Mouse (Mus musculus): ENCODE measurements at regions not wholly inside any gene's neighbourhood (a gene's known extent, or its start where the extent isn't known, plus 50 kb on each side); places are given as distances from the start of the nearest gene placed in this dataset.

DNA sequence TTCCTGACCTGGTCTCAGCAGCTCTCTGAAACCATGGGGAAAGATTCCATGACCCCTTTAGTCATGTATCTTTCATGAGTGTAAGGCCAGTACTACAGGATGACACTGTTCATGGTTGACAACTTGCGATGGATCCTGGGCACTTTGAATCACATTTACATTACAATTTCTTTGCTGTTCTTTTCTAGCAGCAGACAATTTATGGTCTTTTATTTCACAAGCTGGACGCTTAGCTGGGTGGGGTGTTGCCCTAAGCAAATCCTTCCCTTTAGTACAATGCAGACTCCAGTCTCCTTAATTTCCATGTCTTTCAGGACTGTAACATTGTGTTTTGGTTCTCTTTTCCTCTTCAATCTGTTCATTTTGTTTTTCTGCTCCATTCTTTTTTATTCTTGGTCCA, 89.0 kb upstream of the Slc7a14 start:
- no peak for DNase-seq (ENCODE audit: low spot score in 2 of 2)

DNA sequence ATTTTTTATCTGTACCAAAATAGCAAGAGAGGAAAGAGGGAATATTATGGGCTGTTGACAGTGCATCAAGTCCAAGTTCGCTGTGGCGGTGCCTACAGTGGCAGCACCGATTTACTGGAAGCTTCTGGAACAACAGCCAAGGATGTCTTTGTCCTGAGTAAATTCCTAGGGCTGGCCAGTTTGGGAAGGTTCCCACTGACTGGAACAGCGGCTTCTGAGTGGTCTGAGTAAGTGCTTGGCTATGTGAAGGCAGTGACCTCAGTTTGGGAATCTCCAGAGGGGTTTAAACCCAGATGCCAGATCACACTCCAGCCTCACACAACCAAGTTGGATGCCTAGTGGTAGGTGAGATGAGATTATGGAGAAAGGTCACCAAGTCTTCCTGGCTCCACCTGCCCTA, 84.4 kb upstream of the Slc7a14 start:
- no peak for DNase-seq (ENCODE audit: low spot score in 2 of 2)

DNA sequence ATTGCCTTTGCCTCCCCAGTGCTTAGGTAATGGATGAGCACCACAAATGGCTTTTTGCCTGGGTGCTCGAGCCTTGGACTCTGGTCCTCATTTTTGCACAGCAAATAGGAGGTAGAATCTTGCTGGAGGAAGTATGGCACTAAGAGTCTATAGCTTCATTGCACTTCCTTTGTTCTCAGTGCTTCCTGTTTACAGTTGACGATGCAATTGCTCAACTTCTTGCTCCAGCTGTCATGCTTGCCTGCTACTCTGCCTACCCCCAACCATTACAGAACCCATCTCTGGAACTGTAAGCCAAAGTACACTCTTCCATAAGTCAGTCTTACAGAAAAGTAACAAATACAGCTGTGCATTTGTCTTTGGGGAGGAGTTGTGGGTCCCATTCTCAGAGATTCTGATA, 79.8 kb upstream of the Slc7a14 start:
- DNase-seq (ENCODE audit: low spot score in 2 of 2) = no peak

DNA sequence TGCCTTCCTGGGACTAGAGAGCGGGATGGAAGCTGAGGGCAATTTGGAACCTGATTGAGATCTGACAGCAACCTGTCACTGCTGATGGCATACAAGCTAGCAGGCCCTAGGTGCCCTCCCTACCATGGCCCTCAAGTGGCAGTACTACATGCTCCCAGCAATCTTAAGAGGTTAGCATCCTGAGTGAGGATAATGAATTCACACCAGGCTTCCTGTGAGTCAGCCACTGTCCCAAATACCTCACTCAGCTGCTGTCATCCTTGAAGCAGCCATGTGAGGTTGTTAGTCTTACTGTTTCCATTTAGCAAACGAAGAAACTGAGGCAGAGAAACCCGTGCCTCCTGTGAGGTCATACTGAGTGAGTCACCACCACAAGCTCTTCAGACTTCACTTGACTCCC, 65.5 kb upstream of the Slc7a14 start:
- DNase-seq (ENCODE audit: low spot score in 2 of 2) = no peak

DNA sequence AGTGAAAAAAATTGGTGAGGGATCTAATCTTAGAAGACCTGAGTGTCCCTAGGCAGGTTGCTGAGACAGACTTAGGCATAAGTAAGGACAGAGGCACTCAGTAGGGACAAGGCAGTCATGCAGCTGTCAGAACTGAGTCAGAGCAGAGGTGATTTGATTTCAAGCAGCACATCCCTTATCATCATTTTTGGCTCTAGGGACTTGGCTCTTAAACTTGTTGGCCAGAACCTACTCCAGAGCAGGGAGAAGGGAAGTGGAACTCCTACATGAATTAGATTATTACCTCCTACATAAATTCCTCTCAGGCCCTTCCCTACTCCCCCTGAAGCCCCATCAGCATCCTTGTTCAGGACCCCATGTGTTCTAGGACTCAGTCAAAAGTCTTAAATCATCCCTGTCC, 63.9 kb upstream of the Slc7a14 start:
- DNase-seq (ENCODE audit: low spot score in 2 of 2) = no peak

DNA sequence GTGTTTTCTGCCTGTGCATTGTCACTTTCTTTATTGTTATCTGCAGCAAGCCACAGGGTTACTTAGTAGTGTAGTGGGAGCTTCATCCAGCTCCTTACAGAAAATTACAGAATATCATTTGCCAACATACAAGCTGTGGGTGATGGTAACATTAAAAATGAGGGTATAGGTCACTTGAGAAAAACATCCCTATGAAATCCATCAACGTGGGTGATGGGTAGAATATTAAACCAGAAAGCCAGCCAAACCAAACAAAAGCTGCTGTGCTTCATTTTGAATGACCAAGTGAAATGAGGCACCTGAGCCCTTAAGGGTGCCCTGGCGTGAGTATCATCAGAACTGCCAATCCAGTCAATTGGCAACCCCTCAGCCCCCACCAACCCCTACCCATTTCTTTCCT, 58.1 kb upstream of the Slc7a14 start:
- DNase-seq (ENCODE audit: low spot score in 2 of 2) = no peak
